Mouse (Mus musculus): ENCODE measurements around the gene Blm. TPM values are rescaled to one million over a fixed set of nuclear protein-coding genes. Genes with fewer than 3 reads are reported as not detected.

The Blm gene
- total and polyA plus RNA-seq, 2 experiments from 2014 or later: 5.5 to 10.4 TPM

DNA sequence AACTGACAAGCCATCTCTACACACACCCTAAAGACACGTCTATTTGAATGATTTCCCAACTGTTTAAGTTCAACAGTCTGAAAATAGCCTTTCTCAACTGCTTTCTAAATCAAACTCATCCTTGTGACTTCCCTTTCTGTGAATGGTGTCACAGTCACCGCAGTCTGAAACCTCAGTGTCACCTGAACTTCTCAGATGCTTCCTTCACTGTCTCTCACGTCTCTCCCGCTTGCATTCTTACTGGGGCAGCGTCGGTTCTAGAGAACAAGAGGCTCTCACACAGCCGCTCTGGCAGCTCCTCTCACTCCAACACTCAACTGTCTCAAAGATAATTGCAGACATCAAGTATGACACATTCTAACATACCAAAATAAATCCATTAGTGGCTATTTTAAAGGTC lies 33.9 kb downstream of the Blm start:
- no peak overlapping the region for H3K9ac ChIP-seq
- no peak for DNase-seq
- H3K4me3 ChIP-seq (ENCODE audit: low read depth, low read length): no peak overlapping the region
- WGBS: 85% methylated on average over 7 of the region's 7 CpGs
- no peaks in the 10 kb centered on the region for H3K27me3 ChIP-seq (ENCODE audit: insufficient read depth, low read length)
- H3K4me1 ChIP-seq (ENCODE audit: insufficient read depth): no peaks in the 10 kb centered on the region
- ATAC-seq: no peak
- H3K4me2 ChIP-seq (ENCODE audit: low read depth): no peak overlapping the region
- no peaks in the 10 kb centered on the region for H3K9me3 ChIP-seq (ENCODE audit: low read length)
- H3K36me3 ChIP-seq (ENCODE audit: insufficient read depth): peaks cover 14% of the 10 kb centered on the region
- TF ChIP-seq CTCF (IDR thresholded peaks at IDR 0.05; ENCODE audit: low read depth): no peak
- H3K27ac ChIP-seq (ENCODE audit: low read depth, low read length): no peak overlapping the region

DNA sequence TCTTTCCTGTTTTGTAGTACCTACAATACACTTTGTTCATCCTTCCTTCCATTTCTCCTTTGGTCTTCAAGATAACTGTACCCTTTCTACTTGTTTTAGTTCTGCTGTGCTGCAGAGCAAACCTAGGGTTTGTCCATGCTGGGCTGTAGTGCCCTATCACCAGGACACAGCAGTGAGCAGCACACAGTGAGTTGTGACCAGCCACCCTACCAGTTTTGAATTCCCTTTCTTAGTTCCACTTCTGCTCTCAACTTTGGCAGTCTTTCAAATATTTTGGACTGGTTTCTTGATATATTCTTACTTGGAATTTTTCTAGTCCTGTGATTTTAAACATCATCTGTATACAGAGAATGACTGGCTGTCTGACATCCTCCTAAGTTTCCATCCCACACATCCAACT lies 34.8 kb downstream of the Blm start:
- H3K4me1 ChIP-seq (ENCODE audit: insufficient read depth): no peaks in the 10 kb centered on the region
- peaks cover 17% of the 10 kb centered on the region for H3K36me3 ChIP-seq (ENCODE audit: insufficient read depth)
- no peak overlapping the region for H3K9ac ChIP-seq
- H3K4me2 ChIP-seq (ENCODE audit: low read depth): no peak overlapping the region
- ATAC-seq (no peak), DNase-seq (no peak)
- no peak for TF ChIP-seq CTCF (IDR thresholded peaks at IDR 0.05; ENCODE audit: low read depth)
- no peak overlapping the region for H3K4me3 ChIP-seq (ENCODE audit: low read depth, low read length)
- H3K27me3 ChIP-seq (ENCODE audit: insufficient read depth, low read length): no peaks in the 10 kb centered on the region
- H3K9me3 ChIP-seq (ENCODE audit: low read length): no peaks in the 10 kb centered on the region
- H3K27ac ChIP-seq (ENCODE audit: low read depth, low read length): no peak overlapping the region

DNA sequence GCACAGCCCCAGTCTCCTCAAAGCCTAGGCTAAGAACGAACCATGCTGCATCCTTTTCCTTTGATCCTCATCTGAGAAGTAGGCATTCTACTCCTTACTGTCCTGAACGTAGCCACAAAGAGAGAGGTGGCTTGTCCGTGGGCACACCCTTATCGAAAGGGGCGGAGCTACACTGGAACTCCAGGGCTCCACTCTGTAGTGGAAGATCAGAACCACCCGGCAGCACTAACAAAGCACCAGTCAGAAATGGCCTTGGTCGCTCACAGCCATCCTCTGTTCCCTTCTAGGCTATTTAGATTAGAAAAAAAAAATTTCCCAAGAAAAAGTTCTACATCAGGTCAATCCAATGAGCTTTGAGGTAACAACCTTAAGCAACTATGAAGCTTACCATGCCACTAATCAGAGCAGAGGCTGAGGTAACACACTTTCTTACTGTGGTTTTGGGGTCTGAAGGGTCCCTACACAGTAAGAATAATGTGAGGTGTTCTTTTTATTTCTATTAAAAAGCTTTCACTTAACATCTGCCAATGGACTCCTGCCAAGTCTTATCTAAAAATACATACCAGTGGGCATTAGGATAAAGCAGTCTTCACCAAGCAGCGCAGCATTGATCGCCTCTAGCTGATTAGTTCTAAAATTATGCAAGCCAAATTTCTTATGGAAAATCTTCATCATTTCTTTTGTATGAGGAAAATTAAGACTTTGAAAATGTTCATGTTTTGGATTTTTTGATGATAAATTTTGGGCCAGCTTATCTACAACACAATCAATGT lies 35.5 kb downstream of the Blm start:
- 82% methylated on average over 9 of the region's 9 CpGs for WGBS

DNA sequence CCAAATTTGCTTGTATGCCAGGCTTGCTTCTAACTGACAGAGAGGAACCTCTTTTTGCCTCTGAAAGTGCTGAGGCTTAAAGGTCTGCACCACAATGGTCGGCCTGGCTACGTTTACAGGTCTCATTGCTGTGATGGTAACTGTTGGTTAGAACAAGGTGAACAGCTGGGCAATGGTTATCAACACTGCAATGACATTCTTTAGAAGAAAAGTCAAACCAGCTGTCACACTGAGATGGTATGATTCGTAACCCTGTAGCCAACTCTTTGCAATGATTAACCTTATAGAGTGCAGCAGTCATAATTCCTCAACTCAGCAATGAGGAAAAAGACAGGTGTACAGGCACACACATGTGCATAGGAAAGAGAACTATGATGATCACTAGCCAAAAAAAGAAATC lies 38.3 kb downstream of the Blm start:
- ATAC-seq: no peak
- no peaks in the 10 kb centered on the region for H3K4me1 ChIP-seq (ENCODE audit: insufficient read depth)
- H3K27ac ChIP-seq (ENCODE audit: low read depth, low read length): no peak overlapping the region
- no peak overlapping the region for H3K4me2 ChIP-seq (ENCODE audit: low read depth)
- no peaks in the 10 kb centered on the region for H3K9me3 ChIP-seq (ENCODE audit: low read length)
- no peak overlapping the region for H3K4me3 ChIP-seq (ENCODE audit: low read depth, low read length)
- peaks cover 16% of the 10 kb centered on the region for H3K36me3 ChIP-seq (ENCODE audit: insufficient read depth)
- WGBS: 92% methylated on average over 3 of the region's 3 CpGs
- no peak overlapping the region for H3K9ac ChIP-seq
- TF ChIP-seq CTCF (IDR thresholded peaks at IDR 0.05; ENCODE audit: low read depth): no peak
- no peak for DNase-seq
- no peaks in the 10 kb centered on the region for H3K27me3 ChIP-seq (ENCODE audit: insufficient read depth, low read length)

More for the DNA sequence above, 35.5 kb downstream of the Blm start:
- H3K36me3 ChIP-seq (ENCODE audit: insufficient read depth): peaks cover 17% of the 10 kb centered on the region
- no peak for TF ChIP-seq CTCF (IDR thresholded peaks at IDR 0.05; ENCODE audit: low read depth)
- H3K27me3 ChIP-seq (ENCODE audit: insufficient read depth, low read length): no peaks in the 10 kb centered on the region
- no peak overlapping the region for H3K4me2 ChIP-seq (ENCODE audit: low read depth)
- H3K9ac ChIP-seq: no peak overlapping the region
- ATAC-seq (no peak), DNase-seq (no peak)
- no peak overlapping the region for H3K4me3 ChIP-seq (ENCODE audit: low read depth, low read length)
- H3K9me3 ChIP-seq (ENCODE audit: low read length): no peaks in the 10 kb centered on the region
- H3K27ac ChIP-seq (ENCODE audit: low read depth, low read length): no peak overlapping the region
- no peaks in the 10 kb centered on the region for H3K4me1 ChIP-seq (ENCODE audit: insufficient read depth)

DNA sequence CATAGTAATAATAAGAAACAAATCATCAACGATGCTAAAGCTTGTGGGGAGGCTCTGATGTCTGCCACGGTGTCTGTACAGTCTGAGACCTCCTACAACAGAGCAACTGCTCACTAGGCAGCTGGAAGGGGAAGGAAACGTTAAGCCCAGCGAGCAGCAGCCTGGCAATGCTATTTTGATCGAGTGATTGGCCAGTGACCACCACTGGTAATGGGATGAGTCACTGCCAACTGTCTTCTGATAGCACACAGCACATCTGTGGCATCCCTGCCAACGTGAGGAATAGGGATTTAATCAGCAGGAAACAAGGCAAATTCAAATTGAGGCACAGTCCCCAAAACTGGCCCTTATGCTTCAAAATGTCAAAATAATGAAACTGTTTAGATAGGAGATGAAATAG lies 39.7 kb downstream of the Blm start:
- DNase-seq: no peak
- Histone ChIP-seq H3K4me1 (ENCODE audit: insufficient read depth) (no peaks in the 10 kb centered on the region), H3K9me3 (ENCODE audit: low read length) (no peaks in the 10 kb centered on the region), H3K4me3 (ENCODE audit: low read depth, low read length) (no peak overlapping the region), H3K36me3 (ENCODE audit: insufficient read depth) (peaks cover 16% of the 10 kb centered on the region), H3K4me2 (ENCODE audit: low read depth) (no peak overlapping the region), H3K27ac (ENCODE audit: low read depth, low read length) (no peak overlapping the region), H3K27me3 (ENCODE audit: insufficient read depth, low read length) (no peaks in the 10 kb centered on the region), H3K9ac (no peak overlapping the region)
- TF ChIP-seq CTCF (IDR thresholded peaks at IDR 0.05; ENCODE audit: low read depth): no peak
- WGBS: 75% methylated on average over 6 of the region's 6 CpGs
- ATAC-seq: no peak

DNA sequence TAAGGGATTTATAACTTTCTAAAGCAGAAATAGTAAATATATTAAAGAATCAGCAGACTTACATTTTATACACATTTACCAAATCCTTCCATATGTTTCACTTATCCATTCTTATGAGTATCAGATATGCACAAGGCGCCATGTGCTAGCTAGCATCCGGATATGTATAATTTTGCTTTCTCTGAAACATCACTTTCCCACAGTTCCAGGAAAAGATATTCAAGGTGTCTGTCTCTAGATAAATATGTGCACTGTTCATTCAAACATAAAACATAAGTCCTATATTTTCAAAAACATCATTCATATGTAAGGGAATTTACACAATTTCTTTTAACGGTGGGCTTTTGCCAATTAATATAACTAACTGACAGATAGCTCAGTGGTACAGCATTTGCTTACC lies 42.9 kb downstream of the Blm start:
- WGBS: 90% methylated on average over 3 of the region's 3 CpGs
- Histone ChIP-seq H3K27me3 (ENCODE audit: insufficient read depth, low read length) (no peaks in the 10 kb centered on the region), H3K4me1 (ENCODE audit: insufficient read depth) (no peaks in the 10 kb centered on the region), H3K27ac (ENCODE audit: low read depth, low read length) (no peak overlapping the region), H3K36me3 (ENCODE audit: insufficient read depth) (peaks cover 16% of the 10 kb centered on the region), H3K9ac (no peak overlapping the region), H3K9me3 (ENCODE audit: low read length) (no peaks in the 10 kb centered on the region), H3K4me2 (ENCODE audit: low read depth) (no peak overlapping the region), H3K4me3 (ENCODE audit: low read depth, low read length) (no peak overlapping the region)
- DNase-seq (no peak), ATAC-seq (no peak)
- no peak for TF ChIP-seq CTCF (IDR thresholded peaks at IDR 0.05; ENCODE audit: low read depth)

DNA sequence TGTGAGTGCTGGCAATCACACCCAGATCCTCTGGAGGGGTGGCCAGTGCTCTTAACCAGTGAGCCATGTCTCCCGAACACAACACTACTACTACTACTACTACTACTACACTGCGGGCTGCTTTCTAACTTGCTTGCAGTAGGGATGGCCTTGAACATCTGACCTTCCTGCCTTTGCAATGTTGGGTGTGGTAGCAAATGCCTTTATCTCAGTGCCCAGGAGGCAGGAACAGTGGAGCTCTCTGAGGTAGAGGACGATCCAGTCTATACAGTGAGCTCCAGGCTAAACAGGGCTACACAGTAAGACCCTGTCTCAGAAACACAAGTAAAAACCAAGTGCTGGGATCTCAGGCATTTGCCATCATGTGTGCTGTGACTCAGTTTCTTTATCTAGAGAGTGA lies 43.8 kb downstream of the Blm start:
- ATAC-seq: no peak
- H3K36me3 ChIP-seq (ENCODE audit: insufficient read depth): peaks cover 16% of the 10 kb centered on the region
- 95% methylated on average over 3 of the region's 3 CpGs for WGBS

More for the DNA sequence above, 43.8 kb downstream of the Blm start:
- no peak overlapping the region for H3K9ac ChIP-seq
- H3K27ac ChIP-seq (ENCODE audit: low read depth, low read length): no peak overlapping the region
- no peaks in the 10 kb centered on the region for H3K27me3 ChIP-seq (ENCODE audit: insufficient read depth, low read length)
- no peak for DNase-seq
- H3K4me3 ChIP-seq (ENCODE audit: low read depth, low read length): no peak overlapping the region
- H3K4me1 ChIP-seq (ENCODE audit: insufficient read depth): no peaks in the 10 kb centered on the region
- H3K9me3 ChIP-seq (ENCODE audit: low read length): no peaks in the 10 kb centered on the region
- H3K4me2 ChIP-seq (ENCODE audit: low read depth): no peak overlapping the region
- TF ChIP-seq CTCF (IDR thresholded peaks at IDR 0.05; ENCODE audit: low read depth): no peak
